Mouse (Mus musculus) CD4-positive naive resting alpha-beta T cell, adult 76 days (primary cell): ENCODE results near the gene Gm21833. TPM values are rescaled to one million over a fixed set of nuclear protein-coding genes. Genes with fewer than 3 reads are reported as not detected.

ENCODE experiments used
- total RNA-seq: library from RNA; stranded (reverse); gene quantifications from one replicate; pipeline ENCODE4 v1.2.4, GENCODE M21; 2023

The Gm21833 gene
- total RNA-seq: not detected

DNA sequence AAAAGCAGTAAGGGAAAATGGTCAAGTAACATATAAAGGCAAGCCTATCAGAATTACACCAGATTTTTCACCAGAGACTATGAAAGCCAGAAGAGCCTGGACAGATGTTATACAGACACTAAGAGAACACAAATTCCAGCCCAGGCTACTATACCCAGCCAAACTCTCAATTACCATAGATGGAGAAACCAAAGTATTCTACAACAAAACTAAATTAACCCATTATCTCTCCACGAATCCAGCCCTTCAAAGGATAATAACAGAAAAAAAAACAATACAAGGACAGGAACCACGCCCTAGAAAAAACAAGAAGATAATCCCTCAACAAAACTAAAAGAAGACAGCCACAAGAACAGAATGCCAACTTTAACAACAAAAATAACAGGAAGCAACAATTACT, at the start of gene Gm21833:
TSS of gene Gm21833 (plus strand) at position 301 of the 400 bp plus-strand sequence.

